8 mouse cellular contexts compared by ENCODE assay signal in the genomic region with DNA sequence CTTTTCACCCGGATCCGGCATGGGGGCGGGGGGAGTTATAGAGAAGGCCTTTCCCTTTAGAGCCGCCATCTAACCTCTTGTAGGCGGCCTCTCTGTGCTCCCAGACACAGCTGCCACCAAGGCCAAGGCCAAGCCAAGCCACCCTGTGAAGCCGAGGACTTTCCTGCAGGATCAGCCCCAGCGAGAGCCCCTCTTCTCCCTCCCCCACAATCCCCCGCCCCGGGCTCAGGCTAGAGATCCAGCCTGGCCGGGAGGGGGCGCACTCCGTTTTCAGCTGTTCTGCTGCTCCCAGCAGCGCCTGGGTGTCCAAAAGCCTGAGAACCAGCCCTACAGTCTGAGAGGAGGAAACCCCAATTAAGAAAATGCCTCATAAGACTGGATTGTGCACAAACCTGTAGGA. TPM values are rescaled to one million over a fixed set of nuclear protein-coding genes. Genes with fewer than 3 reads are reported as not detected.
A peak's percentile ranks its signal among the peaks of the same experiment; 100 is the strongest.
DNase-seq lines count a peak whose midpoint lies in the region; ATAC-seq and TF ChIP-seq lines count a peak whose summit lies in the region.

No protein-coding gene starts in this region.

- H3K4me3 ChIP-seq in intestine, embryonic 15.5 days (replicated peaks) = no peak overlapping the region
- no peak overlapping the region for H3K4me3 ChIP-seq in intestine, embryonic 16.5 days (ENCODE audit: low read length)
- peak overlapping the region; percentile 29 to 40; a peak in 2 of 4 replicates for H3K4me3 ChIP-seq in ES-E14 (ENCODE audit: insufficient read depth in 1 of 2, low read depth in 1 of 2, low read length in 2 of 2, poor library complexity in 1 of 2, severe bottlenecking in 1 of 2)
- no peak overlapping the region for H3K4me3 ChIP-seq in embryonic facial prominence, embryonic 11.5 days (ENCODE audit: low read depth, low read length)
- no peak overlapping the region for H3K4me3 ChIP-seq in limb, embryonic 12.5 days (replicated peaks)

- H3K27me3 ChIP-seq in intestine, embryonic 15.5 days (replicated peaks) = no peaks in the 10 kb centered on the region
- H3K27me3 ChIP-seq in intestine, embryonic 16.5 days (replicated peaks; ENCODE audit: control insufficient read depth, insufficient read depth, low read length) = no peaks in the 10 kb centered on the region
- H3K27me3 ChIP-seq in embryonic facial prominence, embryonic 11.5 days (ENCODE audit: control insufficient read depth, insufficient read depth, low read length) = no peaks in the 10 kb centered on the region
- H3K27me3 ChIP-seq in limb, embryonic 12.5 days = no peaks in the 10 kb centered on the region

- no peaks in the 10 kb centered on the region for H3K36me3 ChIP-seq in intestine, embryonic 15.5 days
- H3K36me3 ChIP-seq in intestine, embryonic 16.5 days (ENCODE audit: control insufficient read depth, insufficient read depth, low read length) = no peaks in the 10 kb centered on the region
- H3K36me3 ChIP-seq in ES-E14 (ENCODE audit: control insufficient read depth, insufficient read depth, low read length, poor library complexity, severe bottlenecking) = no peaks in the 10 kb centered on the region
- no peaks in the 10 kb centered on the region for H3K36me3 ChIP-seq in embryonic facial prominence, embryonic 11.5 days (replicated peaks; ENCODE audit: control insufficient read depth, insufficient read depth, low read depth, low read length)
- H3K36me3 ChIP-seq in limb, embryonic 12.5 days = no peaks in the 10 kb centered on the region

- 14% methylated on average over 13 of the region's 13 CpGs for WGBS in intestine, embryonic 15.5 days
- 16% methylated on average over 13 of the region's 13 CpGs for WGBS in intestine, embryonic 16.5 days
- WGBS in embryonic facial prominence, embryonic 11.5 days = 11% methylated on average over 13 of the region's 13 CpGs
- 8% methylated on average over 13 of the region's 13 CpGs for WGBS in limb, embryonic 12.5 days

- no peaks in the 10 kb centered on the region for H3K9me3 ChIP-seq in intestine, embryonic 15.5 days
- H3K9me3 ChIP-seq in intestine, embryonic 16.5 days (ENCODE audit: control insufficient read depth, low read length) = no peaks in the 10 kb centered on the region
- H3K9me3 ChIP-seq in ES-E14 (ENCODE audit: control insufficient read depth, insufficient read depth, low read depth, low read length) = no peaks in the 10 kb centered on the region
- no peaks in the 10 kb centered on the region for H3K9me3 ChIP-seq in embryonic facial prominence, embryonic 11.5 days (replicated peaks; ENCODE audit: control insufficient read depth, low read length)
- no peaks in the 10 kb centered on the region for H3K9me3 ChIP-seq in limb, embryonic 12.5 days

- in situ Hi-C loops in ES-E14 (cut with MboI; ENCODE audit: low sequenced_read_pairs in 2 of 2, unreplicated experiment in 2 of 2) = no loop called here

- H3K4me2 ChIP-seq in intestine, embryonic 15.5 days (replicated peaks) = no peak overlapping the region
- no peak overlapping the region for H3K4me2 ChIP-seq in intestine, embryonic 16.5 days (ENCODE audit: low read depth, low read length)
- no peak overlapping the region for H3K4me2 ChIP-seq in embryonic facial prominence, embryonic 11.5 days (ENCODE audit: low read depth, low read length)
- H3K4me2 ChIP-seq in limb, embryonic 12.5 days = peak overlapping the region; percentile 24; the same call in 1 of the 2 replicates

- H3K27ac ChIP-seq in intestine, embryonic 15.5 days = no peak overlapping the region
- H3K27ac ChIP-seq in intestine, embryonic 16.5 days (ENCODE audit: low read length) = no peak overlapping the region
- H3K27ac ChIP-seq in ES-E14 (ENCODE audit: insufficient read depth, low read depth, low read length, poor library complexity, severe bottlenecking) = no peak overlapping the region
- H3K27ac ChIP-seq in embryonic facial prominence, embryonic 11.5 days (replicated peaks; ENCODE audit: low read depth, low read length) = no peak overlapping the region
- no peak overlapping the region for H3K27ac ChIP-seq in limb, embryonic 12.5 days

- H3K4me1 ChIP-seq in intestine, embryonic 15.5 days (replicated peaks) = no peaks in the 10 kb centered on the region
- H3K4me1 ChIP-seq in intestine, embryonic 16.5 days (ENCODE audit: control insufficient read depth, insufficient read depth, low read length) = no peaks in the 10 kb centered on the region
- peaks cover 20 to 31% of the 10 kb centered on the region in 2 experiments for H3K4me1 ChIP-seq in ES-E14 (ENCODE audit: control insufficient read depth in 2 of 2, insufficient read depth in 2 of 2, low read length in 2 of 2, poor library complexity in 1 of 2)
- H3K4me1 ChIP-seq in embryonic facial prominence, embryonic 11.5 days (ENCODE audit: control insufficient read depth, insufficient read depth, low read length) = no peaks in the 10 kb centered on the region
- H3K4me1 ChIP-seq in limb, embryonic 12.5 days (replicated peaks) = peaks cover 17% of the 10 kb centered on the region; the same call in 1 of the 2 replicates

- peak; percentile 53; the same call in 1 of the 2 replicates for ATAC-seq in intestine, embryonic 15.5 days
- no peak for ATAC-seq in intestine, embryonic 16.5 days
- ATAC-seq in embryonic facial prominence, embryonic 11.5 days (replicated peaks; ENCODE audit: insufficient number of reproducible peaks, low FRiP score, low TSS enrichment, low read depth) = no peak
- 0 out of 2 replicates have a peak, but pooled peaks have one; percentile 56 for ATAC-seq in limb, embryonic 12.5 days (ENCODE audit: insufficient number of reproducible peaks, insufficient read depth, low FRiP score, low TSS enrichment, low read depth)
- ATAC-seq in inflammation-experienced regulatory T-cells, adult 6 months = no peak

- H3K9ac ChIP-seq in intestine, embryonic 15.5 days = no peak overlapping the region
- no peak overlapping the region for H3K9ac ChIP-seq in intestine, embryonic 16.5 days (ENCODE audit: low read depth, low read length)
- H3K9ac ChIP-seq in ES-E14 (ENCODE audit: insufficient read depth, low read depth, low read length, poor library complexity, severe bottlenecking) = peak overlapping the region; percentile 40; the same call in 1 of the 2 replicates
- no peak overlapping the region for H3K9ac ChIP-seq in embryonic facial prominence, embryonic 11.5 days (replicated peaks; ENCODE audit: low read length)
- H3K9ac ChIP-seq in limb, embryonic 12.5 days (replicated peaks) = no peak overlapping the region; the same call in 1 of the 2 replicates

- DNase-seq in ES-E14 (ENCODE audit: low read depth, low spot score) = peak; percentile 64
- peak; percentile 57 for DNase-seq in embryonic facial prominence, embryonic 11.5 days (ENCODE audit: low spot score)
- peak; percentile 61 for DNase-seq in retina, embryonic 14.5 days (ENCODE audit: low spot score)
- no peak for DNase-seq in spleen, postnatal 36 days (ENCODE audit: low spot score in 2 of 2)

TF ChIP-seq in ES-E14, 5 proteins besides CTCF, POLR2A, EP300 and RAD21:
- TF ChIP-seq HCFC1 (IDR thresholded peaks at IDR 0.05; ENCODE audit: borderline replicate concordance, insufficient read depth, low read length) (no peak), ZNF384 (IDR thresholded peaks at IDR 0.05; ENCODE audit: low read depth, low read length) (no peak), ZC3H11A (IDR thresholded peaks at IDR 0.05; ENCODE audit: borderline replicate concordance, low read depth, low read length) (no peak), MAFK (IDR thresholded peaks at IDR 0.05; ENCODE audit: insufficient read depth, low read depth, low read length) (no peak), CHD2 (IDR thresholded peaks at IDR 0.05; ENCODE audit: low read depth, low read length) (no peak)

RNA-seq across cellular contexts. Expression of a gene that starts 21.9 kb away (rescaled TPM):
- 24.7 and 25.0 TPM in 2 replicates for polyA plus RNA-seq in intestine, embryonic 15.5 days (2015; fragmentation: Nextera tagmentation; extraction: Ambion mirVana)
- polyA plus RNA-seq in intestine, embryonic 16.5 days (2015; fragmentation: Nextera tagmentation; extraction: Ambion mirVana) = 17.1 and 17.3 TPM in 2 replicates
- total RNA-seq in ES-E14 (2012; rRNA removed) = 31.2 and 39.6 TPM in 2 replicates
- polyA plus RNA-seq in embryonic facial prominence, embryonic 11.5 days (2014; fragmentation: Nextera tagmentation; extraction: Ambion mirVana) = 40.4 and 43.6 TPM in 2 replicates
- 47.6 TPM in 2 replicates for polyA plus RNA-seq in limb, embryonic 12.5 days (2016; fragmentation: Nextera tagmentation; extraction: Ambion mirVana)
- polyA plus RNA-seq in inflammation-experienced regulatory T-cells, adult 6 months (2017; shearing (Covaris generic)) = 10 to 100 TPM; 16.7 to 34.2 (median 33.7) TPM

Comparison
In these comparisons a context has a peak if more than half of its experiments do, and no peak if none do; other contexts are left out.
1. ATAC-seq: peak in intestine, embryonic 15.5 days (single experiment) and limb, embryonic 12.5 days (single experiment); none in intestine, embryonic 16.5 days (single experiment), embryonic facial prominence, embryonic 11.5 days (single experiment) and inflammation-experienced regulatory T-cells, adult 6 months (single experiment).
2. H3K4me3 ChIP-seq: peak in ES-E14 (2 of 2); none in intestine, embryonic 15.5 days (single experiment), intestine, embryonic 16.5 days (single experiment), embryonic facial prominence, embryonic 11.5 days (single experiment) and limb, embryonic 12.5 days (single experiment).
3. DNase-seq: peak in ES-E14 (single experiment), embryonic facial prominence, embryonic 11.5 days (single experiment) and retina, embryonic 14.5 days (single experiment); none in spleen, postnatal 36 days (0 of 2).